Mouse (Mus musculus) regulatory T cell (primary cell): Measurements from ENCODE around the gene Prcc.
"Not testable (repeated sequence)": the region's sequence is repeated elsewhere in the genome, so short reads cannot be mapped to it uniquely, and the experiment has no call there.

ENCODE experiments used
- in situ Hi-C: fragments of 300-600 bp; cut with MboI, MseI; formaldehyde crosslinking; loops from one replicate; pipeline ENCODE4 v1.15.1; 2025; ENCODE audit warnings: high pct_unique_total_duplicates

Prcc gene

GRCm38 (mm10) chr3:87905880-87906485 is 20.6 kb upstream of the Prcc start, which contains the start of gene Hdgf:
Gene Hdgf, plus strand, starts transcription at chr3:87906321.
- in situ Hi-C loops = no loop called here

GRCm38 (mm10) chr3:87903821-87904220 is 18.4 kb upstream of the Prcc start:
- in situ Hi-C loops = no loop called here

- in situ Hi-C loops = not testable (repeated sequence)
Observed at GRCm38 (mm10) chr3:87901959-87902358, 16.6 kb upstream of the Prcc start.

- in situ Hi-C loops = no loop called here
Observed at GRCm38 (mm10) chr3:87901036-87901624, 15.7 kb upstream of the Prcc start.

GRCm38 (mm10) chr3:87899776-87900175 is 14.4 kb upstream of the Prcc start:
- in situ Hi-C loops = no loop called here

GRCm38 (mm10) chr3:87899266-87899665 is 13.9 kb upstream of the Prcc start:
- in situ Hi-C loops = no loop called here

GRCm38 (mm10) chr3:87893367-87893905 is 8.0 kb upstream of the Prcc start:
- in situ Hi-C loops = no loop called here

GRCm38 (mm10) chr3:87891481-87891880 is 6.1 kb upstream of the Prcc start:
- in situ Hi-C loops = no loop called here

- in situ Hi-C loops = not testable (repeated sequence)
Observed at GRCm38 (mm10) chr3:87887400-87887799, 2.0 kb upstream of the Prcc start.

GRCm38 (mm10) chr3:87886416-87886815 is 1.0 kb upstream of the Prcc start:
- in situ Hi-C loops = no loop called here

GRCm38 (mm10) chr3:87886004-87886365 is 577 bp upstream of the Prcc start:
- in situ Hi-C loops = no loop called here

- in situ Hi-C loops = no loop called here
Observed at GRCm38 (mm10) chr3:87884708-87885251, 628 bp downstream of the Prcc start.

GRCm38 (mm10) chr3:87884291-87884690 is 1.1 kb downstream of the Prcc start:
- in situ Hi-C loops = no loop called here

- in situ Hi-C loops = no loop called here
Observed at GRCm38 (mm10) chr3:87877730-87878129, 7.7 kb downstream of the Prcc start.

- in situ Hi-C loops = not testable (repeated sequence)
Observed at GRCm38 (mm10) chr3:87864111-87864510, 21.3 kb downstream of the Prcc start.

GRCm38 (mm10) chr3:87859813-87860212 is 25.6 kb downstream of the Prcc start:
- in situ Hi-C loops = loop anchor here (5.0 kb wide), 2 partner anchors 43 to 88 kb away; no protein-coding TSS in a partner anchor

- in situ Hi-C loops = loop anchor here (5.0 kb wide), 2 partner anchors 40 to 85 kb away; no protein-coding TSS in a partner anchor
Observed at GRCm38 (mm10) chr3:87857666-87858065, 27.7 kb downstream of the Prcc start.

- in situ Hi-C loops = loop anchor here (5.0 kb wide), 2 partner anchors 39 to 84 kb away; no protein-coding TSS in a partner anchor
Observed at GRCm38 (mm10) chr3:87855936-87856335, 29.5 kb downstream of the Prcc start.

GRCm38 (mm10) chr3:87854795-87855568 is 30.4 kb downstream of the Prcc start:
- in situ Hi-C loops = loop anchor here (5.0 kb wide), 2 partner anchors 38 to 83 kb away; no protein-coding TSS in a partner anchor

- in situ Hi-C loops = no loop called here
Observed at GRCm38 (mm10) chr3:87849117-87849516, 36.3 kb downstream of the Prcc start.

- in situ Hi-C loops = no loop called here
Observed at GRCm38 (mm10) chr3:87847680-87848079, 37.7 kb downstream of the Prcc start.

- in situ Hi-C loops = no loop called here
Observed at GRCm38 (mm10) chr3:87846650-87847110, 38.7 kb downstream of the Prcc start, which contains the start of gene Sh2d2a. Gene Sh2d2a, plus strand, starts transcription at chr3:87846755.
